Mouse (Mus musculus): ENCODE results near the gene Slc8a3.
"Not testable (repeated sequence)": the region's sequence is repeated elsewhere in the genome, so short reads cannot be mapped to it uniquely, and the experiment has no call there.

Slc8a3 gene

DNA sequence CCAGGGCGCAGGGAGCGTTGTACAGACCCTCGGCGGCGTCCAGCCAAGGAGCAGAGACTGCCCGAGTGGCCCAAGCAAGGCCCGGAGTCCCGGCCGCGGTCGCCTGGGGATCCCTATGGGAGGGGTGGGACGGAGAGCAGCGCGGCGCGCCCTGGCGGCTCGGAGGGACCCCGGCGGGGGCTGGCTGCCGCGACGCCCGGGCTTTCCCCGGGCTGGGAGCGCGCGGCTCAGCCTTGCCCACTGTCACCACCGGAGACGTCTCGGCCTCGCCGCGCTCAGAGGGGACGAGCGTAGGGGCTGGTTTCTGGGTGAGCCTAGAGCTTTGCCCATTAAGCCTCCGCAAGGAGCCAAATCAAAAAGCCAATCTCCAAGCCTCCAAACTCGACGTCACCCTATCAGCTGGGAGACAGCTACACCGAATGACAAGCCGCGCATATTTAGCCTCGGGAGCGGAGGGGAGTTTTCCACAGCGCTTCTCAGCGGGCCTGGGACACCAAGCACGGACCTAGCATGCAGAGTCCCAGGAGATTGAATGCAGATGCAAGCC is at the start of gene Slc8a3:
Gene Slc8a3, minus strand, starts transcription at position 306 of the 547 bp plus-strand sequence.
- DNase-seq (ENCODE audit: low read depth): no peak

- DNase-seq (ENCODE audit: low read depth): not testable (repeated sequence)
These were observed 46.4 kb upstream of the Slc8a3 start, which contains the start of gene Gm4787 for GRCm38 (mm10) chr12:81379364-81379763. TSS of gene Gm4787 (minus strand) at chr12:81379464.

- DNase-seq (ENCODE audit: low read depth): no peak
These were observed 861 bp upstream of the Slc8a3 start for GRCm38 (mm10) chr12:81333841-81334240.

DNA sequence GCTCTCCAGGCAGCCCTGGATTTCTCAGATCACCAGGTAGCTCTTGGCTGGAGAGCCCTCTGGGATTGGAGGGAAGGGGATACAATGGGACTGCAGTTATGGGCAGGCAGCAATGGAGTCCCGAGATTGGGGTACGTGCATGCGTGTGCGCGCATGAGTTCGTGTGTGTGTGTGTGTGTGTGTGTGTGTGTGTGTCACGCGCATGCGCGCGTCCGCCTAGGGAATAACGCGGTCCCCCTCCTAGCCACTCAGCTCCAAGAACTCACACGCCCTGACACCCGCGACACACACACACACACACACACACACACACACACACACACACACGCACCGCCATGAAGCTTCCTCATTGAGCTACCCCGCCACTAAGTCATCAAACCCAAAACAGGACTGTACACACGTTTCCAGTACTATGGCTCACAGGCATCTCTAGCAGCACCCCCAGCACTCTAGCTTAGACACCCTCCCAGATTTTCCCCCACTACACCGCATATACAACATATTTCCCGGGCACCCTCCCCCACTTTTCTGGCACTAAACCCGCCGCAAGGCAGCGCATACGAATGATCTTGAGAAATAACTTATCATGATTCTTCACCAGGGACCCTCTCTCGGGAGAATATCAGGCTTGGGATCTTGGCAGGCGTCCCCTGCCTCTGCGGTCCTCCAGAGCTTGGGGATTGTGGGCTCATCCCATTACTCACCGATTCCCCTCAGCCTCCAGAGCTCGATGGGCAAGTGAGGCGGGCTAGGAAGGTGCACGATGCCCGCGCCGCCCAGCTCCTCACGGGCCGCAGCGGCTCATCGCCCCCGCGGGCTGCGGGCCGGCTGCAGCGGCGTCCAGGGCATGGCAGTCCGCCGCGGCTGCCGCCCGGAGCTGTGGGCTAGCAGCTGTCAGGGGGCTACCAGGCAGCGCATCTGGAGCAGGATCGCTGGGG is 774 bp downstream of the Slc8a3 start:
- DNase-seq (ENCODE audit: low read depth): no peak

DNA sequence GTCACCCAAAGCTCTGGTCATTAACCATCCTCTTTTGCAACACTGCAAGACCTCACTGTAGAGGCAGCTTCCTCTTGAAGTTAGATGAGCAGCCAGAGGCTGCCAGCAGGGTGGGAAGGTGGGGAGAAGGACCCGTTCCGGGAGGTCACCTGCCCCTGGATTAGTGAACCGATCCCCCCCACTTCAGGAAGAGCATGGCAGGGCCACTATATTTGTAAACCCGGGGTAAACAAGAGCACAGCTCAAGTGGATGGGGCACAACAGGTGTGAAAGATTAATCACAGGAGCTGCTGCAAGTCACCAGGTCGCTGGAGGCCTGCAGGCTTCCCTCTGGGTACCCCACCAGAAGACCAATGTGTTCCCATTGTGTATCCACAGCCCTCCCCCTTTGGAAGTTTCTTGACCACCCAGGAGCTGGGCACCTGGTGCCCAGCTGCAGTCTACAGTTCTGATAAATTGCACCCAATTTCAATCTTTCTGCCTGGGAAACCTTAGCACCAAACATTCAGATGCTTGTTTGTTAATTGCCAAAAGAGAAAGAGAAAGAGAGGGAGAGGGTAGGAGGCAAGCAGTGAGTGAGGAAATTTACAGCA is 1.8 kb downstream of the Slc8a3 start:
- DNase-seq (ENCODE audit: low read depth): no peak

DNA sequence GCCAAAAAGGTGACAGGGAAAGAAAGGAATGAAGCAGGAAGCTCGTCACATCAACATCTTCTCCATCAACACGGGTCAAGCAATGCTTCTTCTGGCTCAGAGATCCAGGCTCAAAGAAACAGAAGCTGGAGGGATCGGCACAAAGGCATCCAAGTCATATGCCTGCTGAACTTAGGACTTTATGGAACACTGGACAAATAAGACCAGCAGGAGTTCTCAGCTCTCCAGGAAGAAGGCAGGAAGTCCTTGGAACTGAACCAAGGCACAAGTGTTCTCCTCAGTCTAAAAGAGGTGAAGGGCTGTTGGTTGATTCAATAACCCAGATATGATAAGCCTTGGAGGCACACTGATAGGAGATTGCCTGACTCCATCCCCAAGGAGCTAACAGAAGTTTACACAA is 8.0 kb downstream of the Slc8a3 start:
- no peak for DNase-seq (ENCODE audit: low read depth)

- DNase-seq (ENCODE audit: low read depth): no peak
These were observed 8.9 kb downstream of the Slc8a3 start for GRCm38 (mm10) chr12:81324116-81324515.

DNA sequence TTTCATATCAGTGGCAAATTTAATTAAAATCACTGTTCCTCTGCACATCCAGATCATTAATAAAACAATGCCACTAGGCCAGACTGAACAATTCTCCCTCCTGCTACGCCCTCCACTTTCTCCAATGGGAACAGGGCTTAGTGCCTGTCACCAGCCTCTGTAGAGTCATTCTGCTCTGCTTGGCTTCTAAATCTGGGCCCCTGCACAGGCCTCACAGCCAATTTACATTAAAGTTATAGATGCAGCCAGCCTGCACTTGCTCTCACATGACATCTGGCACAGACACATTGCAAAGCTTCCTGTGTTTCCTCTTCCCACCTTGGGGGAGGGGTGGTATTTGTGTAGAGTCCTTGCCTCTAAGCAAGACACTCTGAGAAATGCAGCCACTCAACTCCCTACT is 12.0 kb downstream of the Slc8a3 start:
- no peak for DNase-seq (ENCODE audit: low read depth)

- no peak for DNase-seq (ENCODE audit: low read depth)
These were observed 15.2 kb downstream of the Slc8a3 start for GRCm38 (mm10) chr12:81317811-81318210.

- no peak for DNase-seq (ENCODE audit: low read depth)
These were observed 17.0 kb downstream of the Slc8a3 start for GRCm38 (mm10) chr12:81315953-81316352.

GRCm38 (mm10) chr12:81303626-81304025 is 29.4 kb downstream of the Slc8a3 start:
- DNase-seq (ENCODE audit: low read depth): no peak

DNA sequence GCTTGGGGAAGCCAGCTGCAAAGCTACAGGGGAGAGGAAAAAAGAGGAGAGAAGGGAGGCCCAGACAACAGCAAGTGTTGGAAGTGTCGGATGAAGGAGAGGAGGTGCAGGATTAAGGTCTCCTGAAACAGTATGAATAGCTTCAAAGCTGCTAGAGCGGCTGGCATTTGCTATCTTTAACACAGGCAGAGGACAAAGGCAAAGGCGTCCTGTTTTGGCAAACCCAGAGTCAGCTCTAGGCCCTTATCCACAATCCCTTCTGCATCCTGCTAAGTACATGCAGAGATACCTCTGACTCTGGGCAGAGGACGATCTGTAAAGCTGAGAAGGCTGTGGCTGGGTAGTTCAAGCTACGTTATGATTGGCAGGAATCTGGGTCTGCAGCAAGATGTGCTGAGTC is 38.4 kb downstream of the Slc8a3 start:
- no peak for DNase-seq (ENCODE audit: low read depth)

DNA sequence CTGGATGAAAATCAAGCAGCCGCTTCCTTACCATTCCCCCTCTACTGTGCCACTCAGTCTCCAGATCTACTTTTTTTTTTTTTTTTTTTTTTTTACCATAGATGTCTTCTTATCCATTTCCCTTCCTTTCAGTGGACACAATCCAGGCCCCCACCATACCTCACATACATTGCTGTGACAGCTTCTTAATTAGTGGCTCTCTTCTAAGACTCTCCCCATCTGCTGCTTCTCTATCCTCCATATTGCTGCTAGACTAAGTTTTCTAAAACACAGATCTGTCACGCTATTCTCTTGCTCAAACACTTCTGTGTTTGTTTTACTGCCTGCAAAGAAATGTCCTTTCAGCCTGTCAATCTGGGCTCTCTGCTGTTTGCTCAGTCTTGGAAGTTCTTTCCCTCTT is 54.9 kb downstream of the Slc8a3 start:
- no peak for DNase-seq (ENCODE audit: low read depth)

DNA sequence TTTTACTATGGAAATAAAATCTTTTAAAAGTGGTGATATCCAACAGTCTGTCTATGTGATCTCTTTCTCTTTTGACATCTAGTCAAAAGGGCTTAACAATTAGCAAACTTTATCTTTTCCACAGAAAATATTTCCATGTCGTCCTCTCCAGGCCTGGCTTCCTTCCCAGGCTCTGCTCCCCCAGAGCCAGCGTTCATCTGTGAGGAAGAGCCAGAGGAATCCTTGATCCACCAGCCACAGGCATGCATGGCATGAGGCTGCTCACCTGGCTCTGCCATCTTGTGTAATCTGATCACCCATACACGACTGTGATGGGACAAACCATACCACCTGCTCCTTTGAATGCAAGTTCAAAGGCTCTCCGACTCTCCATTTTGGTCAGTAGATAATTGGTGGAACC is 58.4 kb downstream of the Slc8a3 start:
- DNase-seq (ENCODE audit: low read depth): no peak

- DNase-seq (ENCODE audit: low read depth): no peak
These were observed 59.6 kb downstream of the Slc8a3 start for GRCm38 (mm10) chr12:81273333-81273732.

GRCm38 (mm10) chr12:81269246-81269645 is 63.7 kb downstream of the Slc8a3 start:
- DNase-seq (ENCODE audit: low read depth): no peak

- DNase-seq (ENCODE audit: low read depth): no peak
These were observed 70.2 kb downstream of the Slc8a3 start for GRCm38 (mm10) chr12:81262821-81263220.

DNA sequence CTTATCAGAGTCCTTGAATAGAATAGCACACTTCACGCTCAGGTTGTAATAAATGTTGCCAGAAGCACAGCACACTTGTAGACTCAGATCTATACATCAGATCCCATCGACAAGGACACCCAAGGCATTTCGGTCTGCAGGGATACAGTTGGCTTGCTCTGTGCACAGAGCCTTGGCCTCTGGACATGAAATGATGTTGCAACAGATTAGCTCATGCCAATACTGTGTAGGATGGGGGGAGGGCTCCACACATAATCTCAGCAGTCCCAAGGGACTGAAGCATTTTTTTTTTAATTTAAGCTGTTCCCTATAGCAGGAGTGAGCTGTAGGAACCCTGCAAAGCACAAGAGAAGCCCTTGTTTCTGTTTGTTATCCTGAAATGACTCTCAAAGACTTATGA is 74.8 kb downstream of the Slc8a3 start:
- DNase-seq (ENCODE audit: low read depth): no peak

GRCm38 (mm10) chr12:81245411-81245810 is 87.6 kb downstream of the Slc8a3 start:
- no peak for DNase-seq (ENCODE audit: low read depth)

DNA sequence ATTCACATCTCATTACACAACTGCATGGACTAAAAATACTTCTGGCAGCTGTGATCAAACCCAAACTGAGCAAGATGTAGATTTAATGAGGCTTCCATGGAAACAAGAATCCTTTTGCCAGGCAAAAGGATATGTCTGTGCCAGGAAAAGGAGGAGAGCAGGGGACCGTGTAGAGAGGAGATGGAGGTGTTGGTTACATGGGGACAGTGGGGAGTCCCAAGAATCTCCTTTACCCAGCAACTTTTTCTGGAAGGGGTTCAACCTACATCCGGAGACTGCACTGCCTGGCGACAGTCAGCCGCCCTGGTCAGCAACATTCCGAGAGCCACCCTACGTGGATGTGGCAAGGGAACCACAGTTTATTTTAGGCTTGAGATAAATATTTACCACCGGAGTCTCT is 88.0 kb downstream of the Slc8a3 start:
- DNase-seq (ENCODE audit: low read depth): no peak

GRCm38 (mm10) chr12:81244492-81244891 is 88.5 kb downstream of the Slc8a3 start:
- DNase-seq (ENCODE audit: low read depth): no peak

- DNase-seq (ENCODE audit: low read depth): no peak
These were observed 91.3 kb downstream of the Slc8a3 start for GRCm38 (mm10) chr12:81241676-81242075.

DNA sequence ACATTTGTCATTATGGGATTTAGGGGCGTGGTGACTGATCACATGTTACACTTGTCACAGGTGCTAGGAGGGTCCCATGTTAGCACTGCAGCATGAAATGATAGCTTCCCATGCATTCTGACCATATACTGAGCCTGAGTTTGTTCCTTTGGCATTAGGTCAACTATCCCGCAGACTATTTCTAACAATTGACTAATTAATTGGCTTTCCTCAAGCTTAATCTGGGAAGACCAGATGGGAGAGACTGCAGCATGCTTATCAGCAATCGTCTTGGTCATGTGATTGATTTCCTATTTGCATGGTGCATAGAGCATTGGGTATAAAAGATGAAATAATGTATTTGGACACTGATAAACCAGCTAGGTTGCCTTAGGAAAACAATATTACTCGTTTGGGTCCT is 91.9 kb downstream of the Slc8a3 start:
- no peak for DNase-seq (ENCODE audit: low read depth)
